Mouse (Mus musculus) embryo, embryonic 10.5 days (tissue): ENCODE results near the gene BC107364.
"Not testable (repeated sequence)": the region's sequence is repeated elsewhere in the genome, so short reads cannot be mapped to it uniquely, and the experiment has no call there.

ENCODE experiments used
- DNase-seq: peaks from one replicate; pipeline ENCODE4 v3.0.0-alpha.2; 2015; ENCODE audit warnings: low spot score

Gene BC107364

GRCm38 (mm10) chr3:96452262-96452661 is at the start of gene BC107364:
BC107364 (minus strand) TSS chr3:96452306.
- not testable (repeated sequence) for DNase-seq

- peak; percentile 97 for DNase-seq
These were observed 49.4 kb upstream of the BC107364 start for GRCm38 (mm10) chr3:96501391-96502115.

GRCm38 (mm10) chr3:96500691-96501265 is 48.7 kb upstream of the BC107364 start:
- DNase-seq = peak; percentile 95

DNA sequence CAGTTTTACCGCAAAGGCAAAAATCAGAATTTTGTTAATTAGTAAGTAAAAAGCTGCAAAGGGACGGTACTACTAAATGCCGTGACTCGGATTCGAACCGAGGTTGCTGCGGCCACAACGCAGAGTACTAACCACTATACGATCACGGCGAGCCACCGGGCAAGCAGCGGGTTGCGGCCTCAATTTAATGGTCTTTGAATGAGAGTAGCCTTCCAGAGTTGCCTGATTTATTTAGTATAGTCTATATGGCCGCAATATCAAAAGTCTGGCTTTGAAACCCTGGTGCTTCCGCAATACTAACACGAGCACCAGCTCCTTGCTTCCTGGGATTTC is 48.1 kb upstream of the BC107364 start:
- DNase-seq = peak; percentile 96

GRCm38 (mm10) chr3:96499481-96500288 is 47.6 kb upstream of the BC107364 start:
- DNase-seq = peak; percentile 95

DNA sequence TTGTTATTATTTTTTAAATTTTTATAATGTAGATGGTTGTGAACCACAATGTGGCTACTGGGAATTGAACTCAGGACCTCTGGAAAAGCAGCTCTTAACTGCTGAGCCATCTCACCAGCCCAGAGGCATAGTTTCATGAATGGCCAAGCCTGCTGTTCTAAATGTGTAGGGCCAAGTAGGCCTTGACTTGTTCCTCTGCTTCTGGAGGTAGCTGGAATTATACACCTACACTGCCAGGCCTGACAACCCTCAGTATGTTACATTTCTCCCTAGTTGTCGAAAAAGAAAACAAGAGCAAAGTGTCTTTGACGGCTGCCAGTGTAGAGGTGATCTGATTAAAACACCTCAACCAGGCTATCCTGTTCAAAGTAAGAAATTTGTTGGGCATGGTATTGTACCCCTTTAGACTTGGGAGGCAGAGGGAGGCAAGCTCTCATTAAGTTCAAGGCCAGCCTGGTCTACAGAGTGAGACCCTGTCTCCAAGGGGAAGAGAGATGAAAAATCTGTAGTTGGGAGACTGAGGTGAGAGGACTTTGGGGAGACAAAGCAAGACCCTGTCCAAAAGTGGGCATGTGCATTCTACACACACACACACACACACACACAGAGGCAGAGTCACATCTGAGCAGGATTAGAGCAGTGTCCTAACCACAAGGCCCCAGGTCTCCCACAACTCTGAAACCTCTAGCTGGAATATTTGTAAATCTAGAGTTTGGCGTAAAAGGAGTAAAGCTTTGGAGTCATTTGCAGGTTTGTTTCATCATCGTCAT is 46.6 kb upstream of the BC107364 start:
- DNase-seq = peak; percentile 20

GRCm38 (mm10) chr3:96497451-96498028 is 45.4 kb upstream of the BC107364 start:
- DNase-seq = peak; percentile 91

- peak; percentile 52 for DNase-seq
These were observed 44.6 kb upstream of the BC107364 start for GRCm38 (mm10) chr3:96496620-96497275.

GRCm38 (mm10) chr3:96496216-96496615 is 44.1 kb upstream of the BC107364 start:
- DNase-seq = no peak

DNA sequence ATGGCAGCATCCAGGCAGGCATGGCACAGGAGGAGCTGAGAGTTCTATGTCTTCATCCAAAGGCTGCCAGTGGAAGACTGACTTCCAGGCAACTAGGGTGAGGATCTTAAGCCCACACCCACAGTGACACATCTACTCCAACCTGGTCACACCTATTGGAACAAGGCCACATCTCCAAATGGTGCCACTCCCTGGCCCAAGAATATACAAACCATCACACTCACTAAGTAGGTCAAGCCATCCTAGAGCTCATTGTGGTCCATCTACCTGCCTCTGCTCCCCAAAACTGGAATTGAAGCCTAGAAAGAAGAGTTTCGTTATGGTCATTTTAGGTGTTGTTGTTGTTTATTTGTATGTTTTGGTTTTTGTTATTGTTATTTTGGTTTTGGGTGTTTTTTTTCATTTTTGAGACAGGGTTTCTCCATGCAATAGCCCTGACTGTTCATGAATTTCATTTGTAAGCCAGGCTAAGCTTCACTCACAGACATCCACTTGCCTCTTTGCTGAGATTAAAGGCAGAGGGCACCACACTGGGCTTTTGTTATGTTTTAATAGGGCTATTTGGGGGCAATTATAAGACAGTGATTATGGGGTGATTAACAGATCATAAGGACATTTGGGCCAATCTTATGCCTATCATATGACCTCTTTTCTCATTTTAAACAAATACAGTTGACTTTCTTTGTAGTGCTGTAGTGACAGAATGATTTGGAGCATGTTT is 43.5 kb upstream of the BC107364 start:
- no peak for DNase-seq

DNA sequence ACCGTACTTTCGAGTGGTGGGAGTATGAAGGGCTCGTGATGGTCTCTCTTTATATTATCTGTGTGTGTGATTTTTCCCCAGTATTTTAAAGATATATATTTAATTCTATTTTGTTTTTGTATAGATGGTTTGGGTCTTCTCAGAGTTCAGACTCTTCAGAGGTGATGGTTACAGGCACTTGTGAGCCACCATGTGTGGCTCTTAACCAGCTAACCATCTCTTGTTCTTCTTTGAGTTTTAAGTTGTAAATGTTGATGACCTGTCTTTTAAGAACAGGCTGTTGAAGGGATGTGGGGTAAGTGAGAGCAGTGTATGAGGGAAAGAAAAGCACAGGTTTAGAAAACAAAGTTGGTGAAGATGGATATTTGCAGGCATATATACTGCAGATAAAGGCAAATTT is 42.8 kb upstream of the BC107364 start:
- no peak for DNase-seq

DNA sequence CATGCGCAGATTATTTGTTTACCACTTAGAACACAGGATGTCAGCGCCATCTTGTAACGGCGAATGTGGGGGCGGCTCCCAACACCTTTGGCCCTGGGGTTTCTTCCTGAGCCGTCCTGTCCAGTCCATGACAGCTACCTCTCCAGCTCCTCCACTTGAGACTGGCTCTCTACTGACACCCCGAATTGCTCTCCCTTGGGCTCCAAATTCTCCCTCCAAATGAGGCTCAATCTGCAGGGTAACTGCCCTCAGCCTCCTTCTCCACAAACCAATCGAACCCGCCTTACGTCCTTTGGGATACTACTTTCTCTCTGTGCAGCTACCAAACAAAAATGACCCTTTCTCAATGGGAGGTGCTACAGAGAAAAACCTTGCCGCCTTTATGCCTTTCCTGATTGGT is 42.4 kb upstream of the BC107364 start:
- not testable (repeated sequence) for DNase-seq

GRCm38 (mm10) chr3:96489636-96490035 is 37.5 kb upstream of the BC107364 start:
- not testable (repeated sequence) for DNase-seq

GRCm38 (mm10) chr3:96488907-96489629 is 37.0 kb upstream of the BC107364 start:
- not testable (repeated sequence) for DNase-seq

- not testable (repeated sequence) for DNase-seq
These were observed 36.3 kb upstream of the BC107364 start for GRCm38 (mm10) chr3:96488290-96488906.

DNA sequence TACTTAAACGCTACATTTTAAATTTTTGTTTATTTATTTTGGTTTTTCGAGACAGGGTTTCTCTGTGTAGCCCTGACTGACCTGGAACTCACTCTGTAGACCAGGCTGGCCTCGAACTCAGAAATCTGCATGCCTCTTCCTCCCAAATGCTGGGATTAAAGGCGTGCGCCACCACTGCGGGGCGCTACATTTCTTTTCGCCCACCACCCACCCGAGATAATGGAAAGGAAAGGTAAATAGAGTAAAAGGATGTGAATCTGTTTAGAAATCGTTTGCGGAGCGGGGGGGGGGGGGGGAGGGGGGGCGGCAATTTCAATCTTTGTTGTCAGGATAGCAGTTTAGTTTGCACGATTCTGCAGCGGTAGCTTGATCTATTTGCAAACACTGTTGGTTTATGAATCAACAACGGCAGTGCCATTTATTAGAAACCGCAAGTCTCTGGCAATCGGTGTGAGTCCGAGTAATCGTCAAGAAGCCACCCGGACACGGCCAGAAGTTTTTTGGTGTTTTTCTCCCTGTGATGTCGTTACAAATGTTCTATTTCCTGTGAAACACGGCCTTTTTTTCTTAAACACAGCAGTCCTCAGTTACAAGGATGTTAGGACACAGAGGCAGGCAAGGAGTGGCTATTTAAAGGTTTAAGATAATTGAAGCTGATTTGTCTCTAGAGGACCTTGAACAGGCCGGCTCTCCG is 35.6 kb upstream of the BC107364 start:
- peak; percentile 65 for DNase-seq

DNA sequence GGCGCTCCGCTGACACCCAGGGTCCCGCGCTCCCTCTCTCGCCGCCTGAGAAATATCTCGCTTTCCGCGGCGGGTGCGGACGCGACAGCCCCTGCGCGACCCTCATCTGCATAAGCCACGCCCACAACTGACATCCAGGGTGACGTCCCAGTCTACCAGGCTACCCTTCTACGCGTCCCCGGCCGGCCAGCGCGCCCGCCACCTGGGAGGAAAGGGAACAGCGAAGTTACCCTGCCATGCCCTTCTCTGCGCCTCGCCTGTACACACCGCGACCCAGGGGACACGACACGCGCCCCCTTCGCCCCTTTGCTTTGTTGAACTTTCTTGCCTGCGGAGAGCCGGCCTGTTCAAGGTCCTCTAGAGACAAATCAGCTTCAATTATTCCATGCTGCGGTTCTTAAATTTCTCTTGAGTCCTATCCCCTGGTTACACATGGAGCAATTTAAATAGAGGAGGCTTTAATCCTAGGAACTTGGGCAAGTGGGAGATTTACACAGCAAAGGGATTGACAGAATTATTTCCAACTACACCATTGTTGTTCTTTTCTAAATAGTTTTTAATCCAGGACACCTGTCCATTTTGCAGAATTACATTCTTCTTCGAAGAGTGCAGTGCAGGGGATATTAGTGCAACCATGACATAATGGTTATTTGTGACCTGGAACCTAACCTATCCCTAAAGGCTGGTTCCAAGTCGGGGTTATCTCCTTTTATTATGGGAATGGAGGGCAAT is 34.9 kb upstream of the BC107364 start:
- peak; percentile 37 for DNase-seq
